Mouse (Mus musculus) MEL (cell line): ENCODE results near the gene Cd276. TPM values are rescaled to one million over a fixed set of nuclear protein-coding genes. Genes with fewer than 3 reads are reported as not detected.
A peak's percentile ranks its signal among the peaks of the same experiment; 100 is the strongest.

Experiments used
- DNase-seq: peaks from one replicate; pipeline ENCODE4 v3.0.0; 2011; ENCODE audit warnings: low read depth, low spot score
- H3K27ac ChIP-seq: 2 replicates; pipeline ENCODE4 v1.5.1; 2012; ENCODE audit warnings: low read depth, mild to moderate bottlenecking, control low read depth, low read length, moderate library complexity; ENCODE audit not compliant: control insufficient read depth
- H3K27me3 ChIP-seq, 2 experiments: fragments of 150-350 bp in 1 of 2; sonication (generic) in 1 of 2; 2 replicates each; pipeline ENCODE4 v1.6.1; 2012; ENCODE audit warnings: low read length in 2 of 2, mild to moderate bottlenecking in 2 of 2, improper control_type of control experiment in 1 of 2, moderate library complexity in 1 of 2; ENCODE audit not compliant: insufficient read depth in 2 of 2, control insufficient read depth in 1 of 2
- H3K36me3 ChIP-seq, 2 experiments: 2 replicates each; pipeline ENCODE4 v1.6.1; 2012 to 2014; ENCODE audit warnings: low read length in 2 of 2, improper control_type of control experiment in 1 of 2, inconsistent platforms in 1 of 2, mild to moderate bottlenecking in 1 of 2; ENCODE audit not compliant: insufficient read depth in 2 of 2, control insufficient read depth in 1 of 2
- H3K4me1 ChIP-seq, 2 experiments: fragments of 150-350 bp in 1 of 2; sonication (generic) in 1 of 2; 2 replicates each; pipeline ENCODE4 v1.6.1; 2012; ENCODE audit warnings: low read length in 2 of 2, improper control_type of control experiment in 1 of 2, mild to moderate bottlenecking in 1 of 2; ENCODE audit not compliant: insufficient read depth in 2 of 2, control insufficient read depth in 1 of 2
- H3K4me3 ChIP-seq, 2 experiments: fragments of 150-350 bp in 1 of 2; sonication (generic) in 1 of 2; 2 replicates each; pipeline ENCODE4 v1.5.1; 2012; ENCODE audit warnings: low read depth in 2 of 2, low read length in 2 of 2, mild to moderate bottlenecking in 2 of 2, moderate library complexity in 2 of 2, control low read depth in 1 of 2, improper control_type of control experiment in 1 of 2; ENCODE audit not compliant: control insufficient read depth in 1 of 2, insufficient read depth in 1 of 2
- H3K79me2 ChIP-seq: 2 replicates; pipeline ENCODE4 v1.6.1; 2012; ENCODE audit warnings: mild to moderate bottlenecking, low read length, moderate library complexity; ENCODE audit not compliant: control insufficient read depth, poor library complexity, insufficient read depth
- H3K9ac ChIP-seq: 2 replicates; pipeline ENCODE4 v1.6.1; 2012; ENCODE audit warnings: low read depth, mild to moderate bottlenecking, control low read depth, low read length, moderate library complexity; ENCODE audit not compliant: control insufficient read depth, poor library complexity, severe bottlenecking
- H3K9me3 ChIP-seq: fragments of 150-350 bp; sonication (generic); replicated peaks from 2 replicates; pipeline ENCODE4 v1.6.1; 2012; ENCODE audit warnings: mild to moderate bottlenecking, low read length, improper control_type of control experiment, moderate library complexity; ENCODE audit not compliant: insufficient read depth
- E2F4 ChIP-seq: IDR thresholded peaks from 2 replicates; pipeline ENCODE4 v1.6.1; 2011; ENCODE audit warnings: low read depth, low read length, improper control_type of control experiment, borderline replicate concordance
- EP300 ChIP-seq, 2 experiments: IDR thresholded peaks; 2 replicates each; pipeline ENCODE4 v1.6.1; 2011; ENCODE audit warnings: improper control_type of control experiment in 2 of 2, low read length in 2 of 2, low read depth in 1 of 2, mild to moderate bottlenecking in 1 of 2
- ETS1 ChIP-seq: IDR thresholded peaks from 2 replicates; pipeline ENCODE4 v1.6.1; 2012; ENCODE audit warnings: low read depth, mild to moderate bottlenecking, inconsistent platforms, low read length, improper control_type of control experiment, moderate library complexity
- GABPA ChIP-seq: IDR thresholded peaks from 2 replicates; pipeline ENCODE4 v1.6.1; 2012; ENCODE audit warnings: low read depth, mild to moderate bottlenecking, inconsistent platforms, low read length, improper control_type of control experiment, moderate library complexity
- MAZ ChIP-seq: IDR thresholded peaks from 2 replicates; pipeline ENCODE4 v1.6.1; 2012; ENCODE audit warnings: low read depth, mild to moderate bottlenecking, inconsistent platforms, low read length, improper control_type of control experiment
- MXI1 ChIP-seq: IDR thresholded peaks from 2 replicates; pipeline ENCODE4 v1.6.1; 2011; ENCODE audit warnings: mild to moderate bottlenecking, low read depth, low read length, improper control_type of control experiment
- MYB ChIP-seq: IDR thresholded peaks from 2 replicates; pipeline ENCODE4 v1.6.1; 2011; ENCODE audit warnings: mild to moderate bottlenecking, low read depth, low read length, improper control_type of control experiment
- MYC ChIP-seq: IDR thresholded peaks from 2 replicates; pipeline ENCODE4 v1.6.1; 2011; ENCODE audit warnings: low read depth, mild to moderate bottlenecking, low read length, improper control_type of control experiment, moderate library complexity
- RCOR1 ChIP-seq: IDR thresholded peaks from 2 replicates; pipeline ENCODE4 v1.6.1; 2012; ENCODE audit warnings: low read depth, mild to moderate bottlenecking, inconsistent platforms, low read length, improper control_type of control experiment
- SIN3A ChIP-seq: IDR thresholded peaks from 2 replicates; pipeline ENCODE4 v1.6.1; 2012; ENCODE audit warnings: low read length, improper control_type of control experiment, inconsistent platforms
- TAL1 ChIP-seq: IDR thresholded peaks from 2 replicates; pipeline ENCODE4 v1.6.1; 2012; ENCODE audit warnings: mild to moderate bottlenecking, inconsistent platforms, low read length, moderate library complexity, mixed read lengths
- USF1 ChIP-seq: IDR thresholded peaks from 2 replicates; pipeline ENCODE4 v1.6.1; 2014; ENCODE audit warnings: low read depth, mild to moderate bottlenecking, inconsistent platforms, low read length, improper control_type of control experiment, moderate library complexity
- ZKSCAN1 ChIP-seq: IDR thresholded peaks from 2 replicates; pipeline ENCODE4 v1.6.1; 2012; ENCODE audit warnings: low read depth, mild to moderate bottlenecking, inconsistent platforms, low read length, improper control_type of control experiment, moderate library complexity
- polyA plus RNA-seq, 2 experiments: library from polyadenylated mRNA; stranded (reverse) in 1 of 2; unstranded in 1 of 2; fragments of >175 nt in 1 of 2; fragments of >200 nt in 1 of 2; gene quantifications; 2 replicates each; pipeline versions ENCODE4 v1.2.1 to v1.2.4; 2012; ENCODE audit warnings: low replicate concordance in 2 of 2, low read depth in 1 of 2; ENCODE audit not compliant: insufficient read length in 2 of 2, insufficient read depth in 1 of 2, missing spikeins in 1 of 2
- total RNA-seq: library from RNA; depleted of rRNA; stranded (reverse); fragments of 300-350 nt; gene quantifications from 2 replicates; pipeline ENCODE4 v1.2.3, GENCODE M21; 2012

Cd276 gene
- total and polyA plus RNA-seq, 3 experiments, result 0.12 to 3.6 TPM; not detected in 1

DNA sequence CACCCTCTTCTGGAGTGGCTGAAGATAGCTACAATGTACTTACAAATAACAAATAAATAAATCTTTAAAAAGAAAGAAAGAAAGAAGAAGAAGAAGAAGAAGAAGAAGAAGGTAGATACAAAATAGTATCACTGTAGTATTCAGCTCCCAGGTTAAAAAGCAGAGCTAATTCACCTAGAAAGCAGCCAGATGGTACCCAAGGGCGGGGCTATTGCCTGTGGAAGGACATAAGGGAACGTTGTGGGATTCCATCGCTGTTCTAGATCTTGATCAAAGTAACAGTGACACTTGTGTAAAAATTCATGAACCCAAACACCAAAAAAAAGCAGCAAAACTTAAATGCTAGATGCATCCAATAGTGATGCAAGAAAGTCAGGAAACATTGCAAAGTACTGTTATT lies 35.3 kb downstream of the Cd276 start:
- Histone ChIP-seq H3K9ac (no peak overlapping the region), H3K4me1 (no peaks in the 10 kb centered on the region), H3K27ac (no peak overlapping the region), H3K9me3 (no peaks in the 10 kb centered on the region), H3K27me3 (peaks cover 0 to 7% of the 10 kb centered on the region in 2 experiments; a peak in 3 of 4 replicates), H3K4me3 (no peak overlapping the region), H3K36me3 (no peaks in the 10 kb centered on the region), H3K79me2 (no peaks in the 10 kb centered on the region)
- TF ChIP-seq ETS1, result no peak
- no peak for TF ChIP-seq MYB
- TF ChIP-seq GABPA, result no peak
- TF ChIP-seq USF1, result no peak
- no peak for TF ChIP-seq MYC
- TF ChIP-seq MXI1, result no peak
- TF ChIP-seq ZKSCAN1, result no peak
- DNase-seq, result no peak

- Histone ChIP-seq H3K36me3 (no peaks in the 10 kb centered on the region), H3K79me2 (no peaks in the 10 kb centered on the region), H3K9me3 (no peaks in the 10 kb centered on the region), H3K4me3 (no peak overlapping the region), H3K27me3 (peaks cover 0 to 7% of the 10 kb centered on the region in 2 experiments), H3K27ac (no peak overlapping the region), H3K4me1 (no peaks in the 10 kb centered on the region), H3K9ac (no peak overlapping the region)
- no peak for DNase-seq
- TF ChIP-seq MXI1, result no peak
- TF ChIP-seq USF1, result peak; percentile 24; the same call in 1 of the 2 replicates
These were observed 37.1 kb downstream of the Cd276 start for GRCm38 (mm10) chr9:58517866-58518750.

GRCm38 (mm10) chr9:58516480-58516879 lies 38.8 kb downstream of the Cd276 start:
- DNase-seq, result no peak
- no peaks in the 10 kb centered on the region for H3K4me1 ChIP-seq
- H3K4me3 ChIP-seq, result no peak overlapping the region
- H3K27me3 ChIP-seq, result peaks cover 2 to 7% of the 10 kb centered on the region in 2 experiments
- no peaks in the 10 kb centered on the region for H3K9me3 ChIP-seq
- TF ChIP-seq SIN3A, result no peak
- no peak for TF ChIP-seq E2F4
- no peak for TF ChIP-seq TAL1
- TF ChIP-seq EP300 (IDR thresholded peaks at IDR 0.05; ENCODE audit: low read depth in 1 of 2, low read length in 2 of 2), result no peak
- TF ChIP-seq MXI1, result no peak
- no peak for TF ChIP-seq RCOR1
- no peak for TF ChIP-seq MYB
- no peak for TF ChIP-seq MAZ
- H3K79me2 ChIP-seq, result no peaks in the 10 kb centered on the region
- no peak overlapping the region for H3K9ac ChIP-seq
- no peak overlapping the region for H3K27ac ChIP-seq
- no peaks in the 10 kb centered on the region for H3K36me3 ChIP-seq
